Mouse (Mus musculus) olfactory bulb, adult 2 months (tissue): Measurements from ENCODE around the gene Kif7. TPM values are rescaled to one million over a fixed set of nuclear protein-coding genes. Genes with fewer than 3 reads are reported as not detected.

Source experiments
- H3K27ac ChIP-seq: fragments of 200-500 bp; 2 replicates; pipeline ENCODE4 v1.5.1; 2012; ENCODE audit warnings: low read depth, low read length; ENCODE audit not compliant: insufficient read depth
- H3K4me1 ChIP-seq: fragments of 200-500 bp; 2 replicates; pipeline ENCODE4 v1.6.1; 2012; ENCODE audit warnings: low read length; ENCODE audit not compliant: control insufficient read depth, insufficient read depth
- H3K4me3 ChIP-seq: fragments of 200-500 bp; 2 replicates; pipeline ENCODE4 v1.5.1; 2012; ENCODE audit warnings: mild to moderate bottlenecking, low read depth, low read length, moderate library complexity; ENCODE audit not compliant: insufficient read depth
- CTCF ChIP-seq: fragments of 200-500 bp; IDR thresholded peaks from 2 replicates; pipeline ENCODE4 v1.5.1; 2012; ENCODE audit warnings: low read depth, mild to moderate bottlenecking, low read length, moderate library complexity; ENCODE audit not compliant: insufficient read depth
- POLR2A ChIP-seq: fragments of 200-500 bp; IDR thresholded peaks from 2 replicates; pipeline ENCODE4 v1.6.1; 2012; ENCODE audit warnings: mild to moderate bottlenecking, low read depth, low read length, moderate library complexity; ENCODE audit not compliant: insufficient read depth
- WGBS: fragments of 180-500 bp; shearing (Covaris S2); methylation state at CpG from one replicate; pipeline ENCODE4 v1.1.7; 2018; 5-methylcytosine and 5-hydroxymethylcytosine counted together
- polyA plus RNA-seq: library from polyadenylated mRNA; stranded (reverse); fragments of >200 nt; gene quantifications from 2 replicates; pipeline ENCODE4 v1.2.4, GENCODE M21; 2012; ENCODE audit warnings: low replicate concordance; ENCODE audit not compliant: missing spikeins, insufficient read depth, insufficient read length

The Kif7 gene
- polyA plus RNA-seq, 1 experiment = not detected

GRCm38 (mm10) chr7:79649005-79649404 lies 66.5 kb downstream of the Kif7 start:
- 7% methylated on average over 3 of the region's 3 CpGs for WGBS
- Histone ChIP-seq H3K4me1 (no peaks in the 10 kb centered on the region), H3K27ac (no peak overlapping the region), H3K4me3 (no peak overlapping the region)
- TF ChIP-seq POLR2A = no peak
- TF ChIP-seq CTCF = no peak

Other genes starting within 250 kb of the Kif7 start
- gene Polg, start 249.4 kb downstream of the Kif7 start, polyA plus RNA-seq = 134 TPM in 1 of 2 replicates, not detected in the other
- not detected in 2 replicates for gene Rhcg, start 98.1 kb downstream of the Kif7 start, polyA plus RNA-seq
- gene Ticrr, start 55.5 kb downstream of the Kif7 start, polyA plus RNA-seq = not detected in 2 replicates
- gene Plin1, start 17.2 kb upstream of the Kif7 start, polyA plus RNA-seq = not detected in 2 replicates
- gene Pex11a, start 27.4 kb upstream of the Kif7 start, polyA plus RNA-seq = not detected in 2 replicates
- gene Wdr93, start 27.4 kb upstream of the Kif7 start, polyA plus RNA-seq = not detected in 2 replicates
- gene Mesp1, start 78.1 kb upstream of the Kif7 start, polyA plus RNA-seq = not detected in 2 replicates
- not detected in 2 replicates for gene Mesp2, start 95.0 kb upstream of the Kif7 start, polyA plus RNA-seq
- not detected in 2 replicates for gene Anpep, start 145.3 kb upstream of the Kif7 start, polyA plus RNA-seq
- gene Ap3s2, start 204.9 kb upstream of the Kif7 start, polyA plus RNA-seq = not detected in 2 replicates
- not detected in 2 replicates for gene Arpin, start 219.6 kb upstream of the Kif7 start, polyA plus RNA-seq